Mouse (Mus musculus): Measurements from ENCODE around the gene Vasp. TPM values are rescaled to one million over a fixed set of nuclear protein-coding genes. Genes with fewer than 3 reads are reported as not detected.
A peak's percentile ranks its signal among the peaks of the same experiment; 100 is the strongest.

Gene Vasp
- polyA plus RNA-seq, 1 experiment = 189 TPM

- no peak for TF ChIP-seq MAX (IDR thresholded peaks at IDR 0.05; ENCODE audit: low read depth)
- TF ChIP-seq POLR2AphosphoS2 (IDR thresholded peaks at IDR 0.05; ENCODE audit: insufficient read length, low read depth) = no peak
- no peak for TF ChIP-seq TCF12 (IDR thresholded peaks at IDR 0.05; ENCODE audit: insufficient read depth, poor library complexity, severe bottlenecking)
- no peak for TF ChIP-seq E2F4 (IDR thresholded peaks at IDR 0.05; ENCODE audit: insufficient read depth)
- no peak for TF ChIP-seq POLR2A (IDR thresholded peaks at IDR 0.05; ENCODE audit: insufficient read length, low read depth)
- TF ChIP-seq MYOD1 (IDR thresholded peaks at IDR 0.05; ENCODE audit: control insufficient read depth in 1 of 3, insufficient read length in 2 of 3, low read depth in 2 of 3) = no peak
- no peak for TF ChIP-seq TCF3 (IDR thresholded peaks at IDR 0.05; ENCODE audit: insufficient read length, low read depth)
- no peak for TF ChIP-seq REST (IDR thresholded peaks at IDR 0.05; ENCODE audit: insufficient read depth, insufficient read length)
- no peak for TF ChIP-seq USF1 (IDR thresholded peaks at IDR 0.05; ENCODE audit: low read depth)
- no peak for TF ChIP-seq SRF (IDR thresholded peaks at IDR 0.05; ENCODE audit: control insufficient read depth, insufficient read length, low read depth)
- TF ChIP-seq CEBPB (IDR thresholded peaks at IDR 0.05; ENCODE audit: insufficient read depth, poor library complexity, severe bottlenecking) = no peak
- no peak for TF ChIP-seq MYOG (IDR thresholded peaks at IDR 0.05; ENCODE audit: control insufficient read depth in 1 of 3, insufficient read depth in 1 of 3, insufficient read length in 2 of 3, low read depth in 2 of 3)
- Histone ChIP-seq H3K79me2 (ENCODE audit: control insufficient read depth, insufficient read depth) (no peaks in the 10 kb centered on the region), H3K36me3 (ENCODE audit: control insufficient read depth, insufficient read depth) (no peaks in the 10 kb centered on the region), H3K27me3 (ENCODE audit: control insufficient read depth, insufficient read depth, insufficient read length) (no peaks in the 10 kb centered on the region), H3ac (ENCODE audit: control insufficient read depth, insufficient read length) (no peak overlapping the region), H3K4me2 (ENCODE audit: low read depth) (no peak overlapping the region), H3K4me3 (no peak overlapping the region)
Measured at GRCm38 (mm10) chr7:19318201-19318600, 46.6 kb upstream of the Vasp start.

DNA sequence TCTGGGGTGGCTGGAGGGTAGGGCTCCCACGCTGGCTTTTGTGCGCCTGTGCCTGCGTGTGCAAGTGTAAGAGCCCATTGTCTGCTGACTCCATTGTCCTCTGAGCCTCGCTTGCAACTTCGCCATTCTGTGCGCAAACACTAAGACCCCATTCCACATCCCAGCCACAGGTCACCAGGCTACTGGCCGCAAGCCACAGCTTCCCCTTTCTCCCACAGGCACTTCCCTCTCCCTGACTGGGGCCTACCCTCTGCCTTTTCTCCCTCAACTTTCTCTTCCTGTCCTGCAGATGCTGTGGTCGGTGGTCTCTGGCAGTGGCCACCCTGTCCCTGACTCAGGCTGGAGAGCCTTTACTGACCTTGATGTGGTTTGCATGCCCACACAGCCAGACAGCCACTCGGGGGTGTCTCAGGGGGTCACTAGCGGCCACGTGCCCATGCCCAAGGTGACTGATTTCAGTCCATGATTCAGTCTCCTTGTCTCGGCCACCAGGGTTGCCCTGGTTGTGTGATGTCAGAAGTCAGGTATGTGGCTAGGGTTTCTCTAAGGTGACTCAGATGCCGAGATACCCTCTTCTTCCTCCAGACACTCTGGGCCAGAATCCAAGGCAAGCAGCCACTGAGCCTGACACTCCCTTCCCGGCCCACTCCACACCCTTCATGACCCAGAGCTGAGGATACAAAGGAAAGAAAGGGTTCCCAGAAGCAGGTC, 45.0 kb upstream of the Vasp start:
- Histone ChIP-seq H3ac (ENCODE audit: control insufficient read depth, insufficient read length) (no peak overlapping the region), H3K4me2 (ENCODE audit: low read depth) (peak overlapping the region; percentile 62), H3K79me2 (ENCODE audit: control insufficient read depth, insufficient read depth) (no peaks in the 10 kb centered on the region), H3K4me3 (no peak overlapping the region), H3K36me3 (ENCODE audit: control insufficient read depth, insufficient read depth) (no peaks in the 10 kb centered on the region), H3K27me3 (ENCODE audit: control insufficient read depth, insufficient read depth, insufficient read length) (no peaks in the 10 kb centered on the region)
- peak in 1 of 3 experiments; percentile 16 for TF ChIP-seq MYOD1 (IDR thresholded peaks at IDR 0.05; ENCODE audit: control insufficient read depth in 1 of 3, insufficient read length in 2 of 3, low read depth in 2 of 3)
- peak; percentile 65 for TF ChIP-seq USF1 (IDR thresholded peaks at IDR 0.05; ENCODE audit: low read depth)
- TF ChIP-seq E2F4 (IDR thresholded peaks at IDR 0.05; ENCODE audit: insufficient read depth) = no peak

- H3K27me3 ChIP-seq (ENCODE audit: control insufficient read depth, insufficient read depth, insufficient read length) = no peaks in the 10 kb centered on the region
- H3K4me2 ChIP-seq (ENCODE audit: low read depth) = no peak overlapping the region
- no peaks in the 10 kb centered on the region for H3K79me2 ChIP-seq (ENCODE audit: control insufficient read depth, insufficient read depth)
- TF ChIP-seq USF1 (IDR thresholded peaks at IDR 0.05; ENCODE audit: low read depth) (no peak), CEBPB (IDR thresholded peaks at IDR 0.05; ENCODE audit: insufficient read depth, poor library complexity, severe bottlenecking) (no peak), REST (IDR thresholded peaks at IDR 0.05; ENCODE audit: insufficient read depth, insufficient read length) (no peak), MAX (IDR thresholded peaks at IDR 0.05; ENCODE audit: low read depth) (no peak), TCF3 (IDR thresholded peaks at IDR 0.05; ENCODE audit: insufficient read length, low read depth) (no peak), TCF12 (IDR thresholded peaks at IDR 0.05; ENCODE audit: insufficient read depth, poor library complexity, severe bottlenecking) (no peak), SRF (IDR thresholded peaks at IDR 0.05; ENCODE audit: control insufficient read depth, insufficient read length, low read depth) (no peak), POLR2AphosphoS2 (IDR thresholded peaks at IDR 0.05; ENCODE audit: insufficient read length, low read depth) (no peak), POLR2A (IDR thresholded peaks at IDR 0.05; ENCODE audit: insufficient read length, low read depth) (no peak), E2F4 (IDR thresholded peaks at IDR 0.05; ENCODE audit: insufficient read depth) (no peak), MYOG (IDR thresholded peaks at IDR 0.05; ENCODE audit: control insufficient read depth in 1 of 3, insufficient read depth in 1 of 3, insufficient read length in 2 of 3, low read depth in 2 of 3) (no peak), MYOD1 (IDR thresholded peaks at IDR 0.05; ENCODE audit: control insufficient read depth in 1 of 3, insufficient read length in 2 of 3, low read depth in 2 of 3) (no peak)
- H3ac ChIP-seq (ENCODE audit: control insufficient read depth, insufficient read length) = no peak overlapping the region
- no peaks in the 10 kb centered on the region for H3K36me3 ChIP-seq (ENCODE audit: control insufficient read depth, insufficient read depth)
- H3K4me3 ChIP-seq = no peak overlapping the region
Measured at GRCm38 (mm10) chr7:19314033-19314432, 42.4 kb upstream of the Vasp start.

- no peak overlapping the region for H3K4me3 ChIP-seq
- H3K79me2 ChIP-seq (ENCODE audit: control insufficient read depth, insufficient read depth) = no peaks in the 10 kb centered on the region
- H3K36me3 ChIP-seq (ENCODE audit: control insufficient read depth, insufficient read depth) = no peaks in the 10 kb centered on the region
- no peak overlapping the region for H3ac ChIP-seq (ENCODE audit: control insufficient read depth, insufficient read length)
- TF ChIP-seq POLR2AphosphoS2 (IDR thresholded peaks at IDR 0.05; ENCODE audit: insufficient read length, low read depth) = no peak
- no peak for TF ChIP-seq E2F4 (IDR thresholded peaks at IDR 0.05; ENCODE audit: insufficient read depth)
- no peak for TF ChIP-seq MAX (IDR thresholded peaks at IDR 0.05; ENCODE audit: low read depth)
- no peak for TF ChIP-seq SRF (IDR thresholded peaks at IDR 0.05; ENCODE audit: control insufficient read depth, insufficient read length, low read depth)
- TF ChIP-seq CEBPB (IDR thresholded peaks at IDR 0.05; ENCODE audit: insufficient read depth, poor library complexity, severe bottlenecking) = no peak
- TF ChIP-seq USF1 (IDR thresholded peaks at IDR 0.05; ENCODE audit: low read depth) = no peak
- no peak overlapping the region for H3K4me2 ChIP-seq (ENCODE audit: low read depth)
- no peaks in the 10 kb centered on the region for H3K27me3 ChIP-seq (ENCODE audit: control insufficient read depth, insufficient read depth, insufficient read length)
Measured at GRCm38 (mm10) chr7:19311991-19312390, 40.4 kb upstream of the Vasp start.

All from myocyte (in vitro differentiated cells).